Mouse (Mus musculus) bone marrow macrophage, adult 2 months (primary cell): ENCODE results near the gene Gm20671.

Experiments used
- CTCF ChIP-seq: IDR thresholded peaks from 2 replicates; pipeline ENCODE4 v1.5.1; 2012; ENCODE audit warnings: low read depth, mild to moderate bottlenecking, low read length, moderate library complexity
- POLR2A ChIP-seq: IDR thresholded peaks from 2 replicates; pipeline ENCODE4 v1.6.1; 2012; ENCODE audit warnings: mild to moderate bottlenecking, low read depth, low read length, borderline replicate concordance

DNA sequence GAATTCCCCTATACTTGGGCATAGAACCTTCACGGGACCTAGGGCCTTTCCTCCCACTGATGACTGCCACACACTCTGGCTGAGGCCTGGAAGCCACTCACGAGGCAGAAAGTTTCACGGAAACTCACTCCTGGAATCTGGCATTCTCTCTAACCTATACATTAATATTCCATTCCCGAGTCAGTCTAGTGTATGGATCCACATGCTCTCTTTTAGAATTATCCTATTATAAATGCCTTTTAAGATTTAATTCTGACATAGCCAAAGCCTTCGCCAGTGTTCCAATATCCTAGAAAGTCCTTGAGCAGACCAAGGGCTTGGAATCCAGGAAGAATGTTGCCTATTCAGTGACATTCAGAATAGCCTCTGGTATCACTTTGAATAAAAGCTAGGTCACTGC lies 115.4 kb downstream of the Gm20671 start:
- no peak for TF ChIP-seq CTCF
- no peak for TF ChIP-seq POLR2A
